Comparison of ENCODE assay signal across 31 mouse cellular contexts in genomic region chr9:13429477-13430125, GRCm38 (mm10). TPM values are rescaled to one million over a fixed set of nuclear protein-coding genes. Genes with fewer than 3 reads are reported as not detected.
DNase-seq lines count a peak whose midpoint lies in the region; ATAC-seq and TF ChIP-seq lines count a peak whose summit lies in the region.
"Had no signal": no experiment of that assay in that cellular context is flagged by ENCODE, and none has a peak within 500 bp of the region (broad histone marks: within the 10 kb centered on the region; RNA-seq: fewer than 3 reads in every experiment).

No protein-coding gene starts in this region.

- no peaks in the 10 kb centered on the region for H3K9me3 ChIP-seq in heart, embryonic 16.5 days (replicated peaks; ENCODE audit: control insufficient read depth, low read length)
- no peaks in the 10 kb centered on the region for H3K9me3 ChIP-seq in liver, embryonic 11.5 days (ENCODE audit: control insufficient read depth, low read length)
- no peaks in the 10 kb centered on the region for H3K9me3 ChIP-seq in liver, postnatal 0 days (ENCODE audit: low read length)
- H3K9me3 ChIP-seq: embryonic facial prominence, embryonic 10.5 days; forebrain, embryonic 15.5 days; limb, embryonic 13.5 days; liver, embryonic 15.5 days; megakaryocyte, embryonic 14.5 days; neural tube, embryonic 12.5 days had no signal

- no peaks in the 10 kb centered on the region for H3K27me3 ChIP-seq in heart, embryonic 16.5 days (ENCODE audit: control insufficient read depth, insufficient read depth, low read length)
- no peaks in the 10 kb centered on the region for H3K27me3 ChIP-seq in liver, embryonic 11.5 days (replicated peaks; ENCODE audit: control insufficient read depth, insufficient read depth, low read length)
- H3K27me3 ChIP-seq in liver, postnatal 0 days (ENCODE audit: insufficient read depth, low read length) = no peaks in the 10 kb centered on the region
- H3K27me3 ChIP-seq: forebrain, embryonic 15.5 days; limb, embryonic 13.5 days; liver, embryonic 15.5 days; megakaryocyte, embryonic 14.5 days; neural tube, embryonic 12.5 days had no signal

- TF ChIP-seq POLR2A in brain, embryonic 14.5 days (IDR thresholded peaks at IDR 0.05; ENCODE audit: borderline replicate concordance, extremely low read depth, insufficient read depth, insufficient read length, poor library complexity, severe bottlenecking) = no peak

- peak; percentile 29 for DNase-seq in embryo, embryonic 10.5 days (ENCODE audit: low spot score)
- no peak for DNase-seq in embryo, embryonic 9.5 days (ENCODE audit: extremely low spot score)
- DNase-seq in heart, adult 8-10 months (ENCODE audit: low spot score) = no peak
- DNase-seq in liver, embryonic 11.5 days (ENCODE audit: low spot score) = no peak
- DNase-seq in liver, postnatal 0 days = no peak
- DNase-seq in brain, embryonic 14.5 days (ENCODE audit: low read depth) = peak; percentile 18
- DNase-seq: adrenal gland, postnatal 25 days; cerebellum, adult 9-10 months; layer of hippocampus, adult 9-11 months; midbrain, embryonic 14.5 days; right cerebral cortex, postnatal 14 days had no signal

- H3K36me3 ChIP-seq in heart, embryonic 16.5 days (ENCODE audit: control insufficient read depth, insufficient read depth) = no peaks in the 10 kb centered on the region
- H3K36me3 ChIP-seq in liver, embryonic 11.5 days (ENCODE audit: control insufficient read depth, insufficient read depth, low read length) = no peaks in the 10 kb centered on the region
- no peaks in the 10 kb centered on the region for H3K36me3 ChIP-seq in liver, postnatal 0 days (replicated peaks; ENCODE audit: insufficient read depth, low read length)
- H3K36me3 ChIP-seq: embryonic facial prominence, embryonic 10.5 days; forebrain, embryonic 15.5 days; limb, embryonic 13.5 days; liver, embryonic 15.5 days; neural tube, embryonic 12.5 days had no signal

- no peak for TF ChIP-seq EP300 in liver, postnatal 0 days (IDR thresholded peaks at IDR 0.05; ENCODE audit: low read depth)

- no peak for ATAC-seq in heart, embryonic 16.5 days (replicated peaks; ENCODE audit: extremely low read depth, insufficient read depth, low FRiP score)
- ATAC-seq in liver, embryonic 11.5 days (replicated peaks; ENCODE audit: low FRiP score) = 0 out of 2 replicates have a peak, but pooled peaks have one; percentile 20
- no peak for ATAC-seq in liver, postnatal 0 days
- ATAC-seq: forebrain, embryonic 15.5 days; hindbrain, postnatal 0 days had no signal

- H3K4me1 ChIP-seq in heart, embryonic 16.5 days (ENCODE audit: control insufficient read depth, insufficient read depth, low read length) = peaks cover 49% of the 10 kb centered on the region
- peaks cover 11% of the 10 kb centered on the region for H3K4me1 ChIP-seq in liver, embryonic 11.5 days (replicated peaks; ENCODE audit: control insufficient read depth, insufficient read depth, low read length)
- no peaks in the 10 kb centered on the region for H3K4me1 ChIP-seq in liver, postnatal 0 days (ENCODE audit: insufficient read depth)
- H3K4me1 ChIP-seq: liver, embryonic 15.5 days had no signal

- WGBS in heart, embryonic 16.5 days = 52% methylated on average over 2 of the region's 2 CpGs
- WGBS in liver, embryonic 11.5 days = 45% methylated on average over 2 of the region's 2 CpGs
- WGBS in liver, postnatal 0 days (ENCODE audit: insufficient replicate concordance) = 56% methylated on average over 2 of the region's 2 CpGs

- no peak overlapping the region for H3K4me2 ChIP-seq in heart, embryonic 16.5 days (ENCODE audit: low read depth, low read length)
- H3K4me2 ChIP-seq in liver, embryonic 11.5 days = no peak overlapping the region
- no peak overlapping the region for H3K4me2 ChIP-seq in liver, postnatal 0 days (ENCODE audit: low read depth, low read length)
- H3K4me2 ChIP-seq: forebrain, embryonic 15.5 days; limb, embryonic 13.5 days; liver, embryonic 15.5 days; neural tube, embryonic 12.5 days had no signal

- no peak for TF ChIP-seq CTCF in liver, postnatal 0 days (IDR thresholded peaks at IDR 0.05; ENCODE audit: low read depth)
- TF ChIP-seq CTCF in brain, embryonic 14.5 days (IDR thresholded peaks at IDR 0.05; ENCODE audit: borderline replicate concordance, extremely low read depth, insufficient read depth, insufficient read length) = no peak

- peak overlapping the region; percentile 4; the same call in 1 of the 2 replicates for H3K27ac ChIP-seq in heart, embryonic 16.5 days (ENCODE audit: low read length)
- no peak overlapping the region for H3K27ac ChIP-seq in liver, embryonic 11.5 days (ENCODE audit: low read depth, low read length)
- no peak overlapping the region for H3K27ac ChIP-seq in liver, postnatal 0 days (ENCODE audit: low read depth)
- H3K27ac ChIP-seq: embryonic facial prominence, embryonic 10.5 days; forebrain, embryonic 15.5 days; hindbrain, postnatal 0 days; limb, embryonic 13.5 days; liver, embryonic 15.5 days; neural tube, embryonic 12.5 days; stomach, postnatal 0 days had no signal

- H3K4me3 ChIP-seq in heart, embryonic 16.5 days (ENCODE audit: low read length) = no peak overlapping the region
- no peak overlapping the region for H3K4me3 ChIP-seq in liver, embryonic 11.5 days (ENCODE audit: low read depth, low read length)
- no peak overlapping the region for H3K4me3 ChIP-seq in liver, postnatal 0 days (ENCODE audit: low read depth, low read length)
- H3K4me3 ChIP-seq: embryonic facial prominence, embryonic 10.5 days; forebrain, embryonic 15.5 days; limb, embryonic 13.5 days; liver, embryonic 15.5 days; megakaryocyte, embryonic 14.5 days; neural tube, embryonic 12.5 days had no signal

- no peak overlapping the region for H3K9ac ChIP-seq in heart, embryonic 16.5 days (ENCODE audit: low read length)
- no peak overlapping the region for H3K9ac ChIP-seq in liver, embryonic 11.5 days (ENCODE audit: low read depth, low read length)
- no peak overlapping the region for H3K9ac ChIP-seq in liver, postnatal 0 days (replicated peaks)
- H3K9ac ChIP-seq: forebrain, embryonic 15.5 days; limb, embryonic 13.5 days; liver, embryonic 15.5 days; neural tube, embryonic 12.5 days had no signal

RNA-seq across cellular contexts. Expression of gene Gm17571, which starts 17.0 kb away (rescaled TPM):
- polyA plus RNA-seq in heart, embryonic 16.5 days (2015; fragmentation: Nextera tagmentation; extraction: Ambion mirVana) = not detected in 2 replicates
- not detected for total RNA-seq in heart, adult 8-10 months (2022)
- not detected in 2 replicates for polyA plus RNA-seq in liver, embryonic 11.5 days (2014; fragmentation: Nextera tagmentation; extraction: Ambion mirVana)
- polyA plus RNA-seq in liver, postnatal 0 days (2015; fragmentation: Nextera tagmentation; extraction: Ambion mirVana) = not detected in 2 replicates
- polyA plus RNA-seq in brain, embryonic 14.5 days (2012; rRNA removed) = not detected in 2 replicates
- total RNA-seq: adrenal gland, postnatal 25 days; ES-E14; gastrocnemius, adult 8-10 months; hematopoietic stem cell, adult 5-6 weeks; hindbrain, postnatal 0 days; left cerebral cortex, adult 18-20 months; left cerebral cortex, postnatal 25 days had no signal
- polyA plus RNA-seq: embryonic facial prominence, embryonic 10.5 days; forebrain, embryonic 15.5 days; gonadal fat pad, adult 2 months; hindbrain, postnatal 0 days; intestine, embryonic 16.5 days; kidney, embryonic 14.5 days; large intestine, adult 2 months; limb, embryonic 13.5 days; liver, embryonic 15.5 days; lung, embryonic 16.5 days; midbrain, embryonic 14.5 days; neural tube, embryonic 12.5 days; stomach, postnatal 0 days; thymus, postnatal 0 days had no signal

Comparison
In these comparisons a context has a peak if more than half of its experiments do, and no peak if none do; other contexts are left out.
1. DNase-seq: peak in embryo, embryonic 10.5 days (single experiment) and brain, embryonic 14.5 days (single experiment); none in embryo, embryonic 9.5 days (single experiment), heart, adult 8-10 months (single experiment), liver, embryonic 11.5 days (single experiment) and liver, postnatal 0 days (single experiment).